Mouse (Mus musculus) G1E (cell line): ENCODE measurements around the gene Cdkal1. TPM values are rescaled to one million over a fixed set of nuclear protein-coding genes. Genes with fewer than 3 reads are reported as not detected.

Experiments
- ATAC-seq: 2 replicates; pipeline ENCODE4 v1.8.0; 2016; ENCODE audit warnings: mild to moderate bottlenecking; ENCODE audit not compliant: insufficient number of reproducible peaks, poor library complexity, low FRiP score, severe bottlenecking; ENCODE audit errors: extremely low read depth
- DNase-seq: peaks from one replicate; pipeline ENCODE4 v3.0.0; 2012; ENCODE audit warnings: low spot score
- H3K27me3 ChIP-seq: 2 replicates; pipeline ENCODE4 v1.6.1; 2012; ENCODE audit warnings: mild to moderate bottlenecking, low read length, inconsistent platforms; ENCODE audit not compliant: insufficient read depth
- H3K36me3 ChIP-seq: replicated peaks from 2 replicates; pipeline ENCODE3; 2012; ENCODE audit warnings: mild to moderate bottlenecking, inconsistent platforms
- H3K4me1 ChIP-seq: 2 replicates; pipeline ENCODE4 v1.6.1; 2012; ENCODE audit warnings: low read depth, low read length, inconsistent platforms, mixed read lengths; ENCODE audit not compliant: insufficient read depth
- H3K4me3 ChIP-seq: 2 replicates; pipeline ENCODE4 v1.5.1; 2012; ENCODE audit warnings: low read depth, mild to moderate bottlenecking, inconsistent platforms, low read length, moderate library complexity, mixed read lengths
- H3K9me3 ChIP-seq: replicated peaks from 2 replicates; pipeline ENCODE4 v1.6.1; 2012; ENCODE audit warnings: inconsistent platforms
- CTCF ChIP-seq: IDR thresholded peaks from 2 replicates; pipeline ENCODE4 v1.5.1; 2012; ENCODE audit warnings: low read depth, low read length, inconsistent platforms, mixed read lengths
- GATA1 ChIP-seq: IDR thresholded peaks from 2 replicates; pipeline ENCODE4 v1.6.1; 2012; ENCODE audit warnings: borderline replicate concordance, low read length, inconsistent platforms, mixed read lengths
- GATA2 ChIP-seq: IDR thresholded peaks from 2 replicates; pipeline ENCODE4 v1.6.1; 2012; ENCODE audit warnings: low read depth, low read length, inconsistent platforms, borderline replicate concordance
- POLR2AphosphoS5 ChIP-seq: IDR thresholded peaks from 2 replicates; pipeline ENCODE4 v1.6.1; 2012; ENCODE audit warnings: low read depth, low read length, inconsistent platforms; ENCODE audit not compliant: insufficient replicate concordance
- TAL1 ChIP-seq: conservative IDR thresholded peaks from 2 replicates; pipeline ENCODE4 v1.6.1; 2012; ENCODE audit warnings: low read depth, low read length, inconsistent platforms, mixed read lengths
- polyA plus RNA-seq: library from polyadenylated mRNA; stranded (reverse); fragments of >175 nt; gene quantifications from 2 replicates; pipeline ENCODE4 v1.2.3, GENCODE M21; 2012
- total RNA-seq, 2 experiments: library from RNA; stranded (forward) in 1 of 2; stranded (reverse) in 1 of 2; fragments of 200-1000 nt in 1 of 2; fragments of >200 nt in 1 of 2; fragmentation: Nextera tagmentation in 1 of 2; gene quantifications; 2 replicates each; pipeline ENCODE4 v1.2.3; 2014 to 2017

Cdkal1 gene
- total and polyA plus RNA-seq, 3 experiments, result 0.98 to 53.9 (median 35.6) TPM

DNA sequence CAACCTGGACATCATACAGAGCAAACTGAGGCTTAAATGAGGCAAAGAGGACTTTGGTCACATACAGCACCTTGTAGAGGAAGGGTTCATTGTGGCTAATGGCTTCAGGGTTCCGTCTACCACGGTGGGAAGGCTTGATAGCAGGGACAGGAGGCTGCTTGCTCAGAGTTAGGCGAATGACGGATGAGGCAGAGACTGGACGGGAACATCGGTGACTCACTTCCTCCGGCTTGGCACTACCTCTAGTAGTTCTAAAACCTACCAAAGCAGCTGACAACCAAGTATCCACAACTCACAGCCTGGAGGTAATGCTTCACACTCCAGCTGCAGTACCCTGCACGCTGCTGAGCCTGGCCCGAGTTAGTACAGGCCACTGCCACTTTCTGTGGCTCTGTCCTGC, 706.9 kb downstream of the Cdkal1 start:
- no peaks in the 10 kb centered on the region for H3K36me3 ChIP-seq
- H3K27me3 ChIP-seq, result peaks cover 8% of the 10 kb centered on the region
- no peak overlapping the region for H3K4me3 ChIP-seq
- ATAC-seq (no peak), DNase-seq (no peak)
- H3K4me1 ChIP-seq, result no peaks in the 10 kb centered on the region
- no peak for TF ChIP-seq POLR2AphosphoS5
- no peak for TF ChIP-seq CTCF
- TF ChIP-seq GATA2, result no peak
- no peak for TF ChIP-seq GATA1
- TF ChIP-seq TAL1, result no peak
- H3K9me3 ChIP-seq, result no peaks in the 10 kb centered on the region

Other genes starting within 250 kb of the Cdkal1 start
- gene E2f3, start 130.4 kb upstream of the Cdkal1 start, total RNA-seq (2014; fragmentation: Nextera tagmentation), result 15.5 and 19.8 TPM in 2 replicates
- 13.0 and 15.4 TPM in 2 replicates for gene E2f3, start 130.4 kb upstream of the Cdkal1 start, total RNA-seq (2017)
- 15.5 and 20.0 TPM in 2 replicates for gene E2f3, start 130.4 kb upstream of the Cdkal1 start, polyA plus RNA-seq